Mouse (Mus musculus): ENCODE measurements at regions not wholly inside any gene's neighbourhood (a gene's known extent, or its start where the extent isn't known, plus 50 kb on each side); places are given as distances from the start of the nearest gene placed in this dataset.

DNA sequence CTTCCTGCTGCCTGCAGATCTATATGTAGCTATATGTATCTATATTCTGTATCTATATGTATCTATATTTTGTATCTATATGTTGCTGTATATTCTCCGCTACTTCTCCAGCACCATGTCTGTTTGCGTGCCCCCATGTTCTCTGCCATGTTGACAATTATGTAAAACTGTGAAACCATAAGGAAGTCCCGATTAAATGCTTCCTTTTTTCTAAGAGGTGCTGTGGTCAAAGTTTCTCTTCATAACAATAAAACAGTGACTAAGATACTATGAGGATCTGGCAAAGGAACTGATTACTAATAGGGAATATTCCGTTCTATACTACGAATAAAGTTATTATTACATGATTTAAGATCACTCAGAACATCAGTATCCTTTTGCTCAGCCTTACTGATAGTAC lies 274.5 kb downstream of the Spry2 start:
- DNase-seq (ENCODE audit: low spot score) (no peak), ATAC-seq (ENCODE audit: low FRiP score) (no peak)
- H3K4me1 ChIP-seq (replicated peaks; ENCODE audit: control insufficient read depth, insufficient read depth, low read length) = no peaks in the 10 kb centered on the region
- H3K36me3 ChIP-seq (ENCODE audit: control insufficient read depth, insufficient read depth, low read length) = no peaks in the 10 kb centered on the region
- H3K27ac ChIP-seq (ENCODE audit: low read depth, low read length) = no peak overlapping the region
- no peaks in the 10 kb centered on the region for H3K9me3 ChIP-seq (ENCODE audit: control insufficient read depth, low read length)
- H3K9ac ChIP-seq (ENCODE audit: low read depth, low read length) = no peak overlapping the region
- H3K4me2 ChIP-seq (replicated peaks; ENCODE audit: low read depth, low read length) = no peak overlapping the region
- WGBS = 93% methylated on average over 5 of the region's 5 CpGs
- no peaks in the 10 kb centered on the region for H3K27me3 ChIP-seq (ENCODE audit: control insufficient read depth, insufficient read depth, low read length)
- no peak overlapping the region for H3K4me3 ChIP-seq (ENCODE audit: low read depth, low read length)

DNA sequence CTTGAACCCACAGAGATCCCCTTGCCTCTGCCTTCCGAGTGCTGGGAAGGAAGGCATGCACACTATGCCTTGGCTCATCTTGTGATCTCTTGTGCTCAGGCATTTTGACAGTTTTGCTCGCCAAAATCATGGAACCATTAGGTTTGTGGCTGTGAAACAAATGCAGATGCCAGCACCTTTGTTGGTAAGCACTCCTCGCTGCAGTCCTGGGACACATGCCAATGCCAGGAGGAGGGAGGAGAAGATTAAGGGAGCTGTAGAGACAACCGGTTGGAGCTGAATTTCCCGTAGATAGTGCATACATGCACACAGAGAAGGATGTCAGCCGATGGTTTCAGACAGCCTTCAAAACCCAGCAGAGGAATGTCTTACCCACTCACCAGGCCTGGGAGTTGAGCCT lies 275.5 kb downstream of the Spry2 start:
- WGBS = 88% methylated on average over 6 of the region's 6 CpGs
- no peaks in the 10 kb centered on the region for H3K36me3 ChIP-seq (ENCODE audit: control insufficient read depth, insufficient read depth, low read length)
- H3K4me1 ChIP-seq (replicated peaks; ENCODE audit: control insufficient read depth, insufficient read depth, low read length) = no peaks in the 10 kb centered on the region

DNA sequence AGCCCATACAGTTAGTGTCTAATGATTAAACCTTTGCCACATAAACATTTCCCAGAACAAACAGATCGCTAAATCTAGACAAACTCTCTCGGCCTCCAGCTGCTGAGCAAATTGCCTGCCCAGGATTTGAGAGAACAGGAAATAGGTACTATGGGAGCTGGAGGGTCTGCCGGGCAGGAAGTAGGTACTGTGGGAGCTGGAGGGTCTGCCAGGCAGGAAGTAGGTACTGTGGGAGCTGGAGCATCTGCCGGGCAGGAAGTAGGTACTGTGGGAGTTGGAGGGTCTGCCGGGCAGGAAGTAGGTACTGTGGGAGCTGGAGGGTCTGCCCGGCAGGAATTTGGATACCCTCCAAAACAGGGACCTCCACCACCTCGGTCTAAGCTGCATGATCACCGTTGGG lies 277.2 kb downstream of the Spry2 start:
- no peak for DNase-seq (ENCODE audit: low spot score)
- 90% methylated on average over 8 of the region's 8 CpGs for WGBS
- ATAC-seq (ENCODE audit: low FRiP score) = no peak

More for the DNA sequence above, 275.5 kb downstream of the Spry2 start:
- DNase-seq (ENCODE audit: low spot score) (no peak), ATAC-seq (ENCODE audit: low FRiP score) (no peak)
- no peaks in the 10 kb centered on the region for H3K27me3 ChIP-seq (ENCODE audit: control insufficient read depth, insufficient read depth, low read length)
- no peaks in the 10 kb centered on the region for H3K9me3 ChIP-seq (ENCODE audit: control insufficient read depth, low read length)
- no peak overlapping the region for H3K4me2 ChIP-seq (replicated peaks; ENCODE audit: low read depth, low read length)
- no peak overlapping the region for H3K4me3 ChIP-seq (ENCODE audit: low read depth, low read length)
- H3K9ac ChIP-seq (ENCODE audit: low read depth, low read length) = no peak overlapping the region
- H3K27ac ChIP-seq (ENCODE audit: low read depth, low read length) = no peak overlapping the region

DNA sequence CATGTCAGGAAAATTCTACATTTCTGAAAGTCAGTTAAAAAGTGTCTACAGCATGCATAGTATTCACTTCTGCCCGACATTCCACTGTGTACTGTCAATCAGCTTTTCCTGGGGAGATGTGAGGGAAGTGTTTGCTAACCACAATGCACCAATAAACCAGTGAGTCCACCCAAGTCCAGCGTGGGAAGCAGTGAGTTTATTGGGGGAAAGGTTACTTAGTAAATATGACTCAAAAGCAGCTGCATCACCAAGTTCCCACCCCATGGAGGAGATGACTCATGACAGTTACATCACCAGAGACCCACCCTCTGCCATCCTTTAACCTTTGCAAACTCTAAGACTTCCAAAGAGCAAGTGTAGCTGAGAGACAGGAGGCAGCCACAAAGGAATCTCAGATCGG lies 280.9 kb downstream of the Spry2 start:
- H3K4me3 ChIP-seq (ENCODE audit: low read depth, low read length) = no peak overlapping the region
- no peak overlapping the region for H3K27ac ChIP-seq (ENCODE audit: low read depth, low read length)
- ATAC-seq (ENCODE audit: low FRiP score) (no peak), DNase-seq (ENCODE audit: low spot score) (no peak)
- H3K27me3 ChIP-seq (ENCODE audit: control insufficient read depth, insufficient read depth, low read length) = no peaks in the 10 kb centered on the region
- no peaks in the 10 kb centered on the region for H3K9me3 ChIP-seq (ENCODE audit: control insufficient read depth, low read length)
- WGBS = 84% methylated on average over 3 of the region's 3 CpGs
- H3K9ac ChIP-seq (ENCODE audit: low read depth, low read length) = no peak overlapping the region
- no peak overlapping the region for H3K4me2 ChIP-seq (replicated peaks; ENCODE audit: low read depth, low read length)
- H3K36me3 ChIP-seq (ENCODE audit: control insufficient read depth, insufficient read depth, low read length) = no peaks in the 10 kb centered on the region
- H3K4me1 ChIP-seq (replicated peaks; ENCODE audit: control insufficient read depth, insufficient read depth, low read length) = no peaks in the 10 kb centered on the region

More for the DNA sequence above, 277.2 kb downstream of the Spry2 start:
- H3K4me3 ChIP-seq (ENCODE audit: low read depth, low read length) = no peak overlapping the region
- no peaks in the 10 kb centered on the region for H3K4me1 ChIP-seq (replicated peaks; ENCODE audit: control insufficient read depth, insufficient read depth, low read length)
- H3K4me2 ChIP-seq (replicated peaks; ENCODE audit: low read depth, low read length) = no peak overlapping the region
- H3K36me3 ChIP-seq (ENCODE audit: control insufficient read depth, insufficient read depth, low read length) = no peaks in the 10 kb centered on the region
- no peaks in the 10 kb centered on the region for H3K9me3 ChIP-seq (ENCODE audit: control insufficient read depth, low read length)
- H3K9ac ChIP-seq (ENCODE audit: low read depth, low read length) = no peak overlapping the region
- H3K27me3 ChIP-seq (ENCODE audit: control insufficient read depth, insufficient read depth, low read length) = no peaks in the 10 kb centered on the region
- no peak overlapping the region for H3K27ac ChIP-seq (ENCODE audit: low read depth, low read length)

DNA sequence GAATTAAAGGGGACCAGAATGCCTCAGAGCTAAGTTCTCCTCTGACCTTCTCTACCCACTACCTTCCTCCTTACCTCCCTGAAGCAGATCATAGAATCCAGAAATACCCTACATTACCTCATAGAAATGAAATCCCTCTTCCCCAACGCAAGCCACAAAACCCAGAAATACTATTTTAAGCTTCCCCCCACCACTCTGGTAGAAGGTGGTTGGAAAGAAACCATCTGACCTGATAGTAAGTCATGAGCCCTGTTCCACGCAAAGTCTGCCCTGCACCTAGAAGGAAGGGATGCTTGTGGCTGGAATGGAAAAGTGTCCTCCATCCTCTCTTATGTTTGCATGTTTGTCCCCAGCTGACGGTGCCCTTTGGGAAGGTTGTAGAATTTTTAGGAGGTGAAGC lies 283.8 kb downstream of the Spry2 start:
- no peak for DNase-seq (ENCODE audit: low spot score)
- no peak overlapping the region for H3K9ac ChIP-seq (ENCODE audit: low read depth, low read length)
- H3K36me3 ChIP-seq (ENCODE audit: control insufficient read depth, insufficient read depth, low read length) = no peaks in the 10 kb centered on the region
- H3K4me2 ChIP-seq (replicated peaks; ENCODE audit: low read depth, low read length) = no peak overlapping the region
- no peaks in the 10 kb centered on the region for H3K27me3 ChIP-seq (ENCODE audit: control insufficient read depth, insufficient read depth, low read length)
- H3K9me3 ChIP-seq (ENCODE audit: control insufficient read depth, low read length) = no peaks in the 10 kb centered on the region
- WGBS = 94% methylated on average over 3 of the region's 3 CpGs
- H3K4me3 ChIP-seq (ENCODE audit: low read depth, low read length) = no peak overlapping the region
- no peak overlapping the region for H3K27ac ChIP-seq (ENCODE audit: low read depth, low read length)
- no peak for ATAC-seq (ENCODE audit: low FRiP score)
- no peaks in the 10 kb centered on the region for H3K4me1 ChIP-seq (replicated peaks; ENCODE audit: control insufficient read depth, insufficient read depth, low read length)

DNA sequence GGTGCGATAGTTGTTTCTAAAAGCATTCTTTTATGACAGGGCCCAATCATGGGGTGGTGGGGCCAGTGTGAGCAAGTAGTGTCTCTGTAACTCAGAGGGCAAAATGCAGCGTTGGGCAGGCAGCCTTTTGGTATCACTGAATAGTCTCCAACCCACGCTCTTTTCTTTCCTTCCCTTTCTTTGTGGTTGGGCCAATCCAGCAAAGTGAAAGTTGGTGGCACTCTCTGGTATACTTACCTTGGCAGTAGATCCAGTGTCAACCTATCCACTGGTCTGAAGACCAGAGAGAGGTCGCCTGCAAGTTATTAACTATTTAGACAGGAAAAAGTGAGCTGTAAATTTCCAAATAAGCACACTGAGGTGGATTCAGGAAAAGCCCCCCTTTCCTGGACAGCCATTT lies 287.8 kb downstream of the Spry2 start:
- WGBS = 86% methylated on average over 4 of the region's 4 CpGs
- H3K9me3 ChIP-seq (ENCODE audit: control insufficient read depth, low read length) = no peaks in the 10 kb centered on the region
- no peak overlapping the region for H3K9ac ChIP-seq (ENCODE audit: low read depth, low read length)
- H3K4me3 ChIP-seq (ENCODE audit: low read depth, low read length) = no peak overlapping the region
- H3K27ac ChIP-seq (ENCODE audit: low read depth, low read length) = no peak overlapping the region
- no peak overlapping the region for H3K4me2 ChIP-seq (replicated peaks; ENCODE audit: low read depth, low read length)
- no peaks in the 10 kb centered on the region for H3K27me3 ChIP-seq (ENCODE audit: control insufficient read depth, insufficient read depth, low read length)
- no peaks in the 10 kb centered on the region for H3K36me3 ChIP-seq (ENCODE audit: control insufficient read depth, insufficient read depth, low read length)
- no peaks in the 10 kb centered on the region for H3K4me1 ChIP-seq (replicated peaks; ENCODE audit: control insufficient read depth, insufficient read depth, low read length)
- DNase-seq (ENCODE audit: low spot score) (no peak), ATAC-seq (ENCODE audit: low FRiP score) (no peak)

DNA sequence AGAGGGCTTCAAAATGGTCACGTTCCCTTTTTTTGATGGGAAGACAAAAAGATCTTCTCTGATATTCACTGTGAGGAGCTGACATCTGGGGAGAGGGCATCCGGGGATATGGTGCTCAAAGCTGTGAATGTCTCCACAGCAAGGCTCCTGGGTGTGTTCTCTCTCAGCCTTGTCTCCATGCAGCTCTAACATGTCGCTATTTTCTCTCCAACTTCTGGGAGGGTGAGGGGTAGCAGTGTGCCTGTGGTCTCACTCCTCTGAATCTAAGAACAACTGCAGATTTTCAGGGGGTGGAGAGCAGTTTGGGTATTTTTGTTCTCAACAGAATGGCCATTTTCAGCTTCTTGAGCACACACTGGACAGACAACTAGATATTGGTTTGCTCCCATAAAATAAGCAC lies 290.1 kb downstream of the Spry2 start:
- Histone ChIP-seq H3K4me2 (replicated peaks; ENCODE audit: low read depth, low read length) (no peak overlapping the region), H3K27me3 (ENCODE audit: control insufficient read depth, insufficient read depth, low read length) (no peaks in the 10 kb centered on the region), H3K36me3 (ENCODE audit: control insufficient read depth, insufficient read depth, low read length) (no peaks in the 10 kb centered on the region), H3K4me3 (ENCODE audit: low read depth, low read length) (no peak overlapping the region), H3K9me3 (ENCODE audit: control insufficient read depth, low read length) (no peaks in the 10 kb centered on the region), H3K9ac (ENCODE audit: low read depth, low read length) (no peak overlapping the region), H3K27ac (ENCODE audit: low read depth, low read length) (no peak overlapping the region), H3K4me1 (replicated peaks; ENCODE audit: control insufficient read depth, insufficient read depth, low read length) (no peaks in the 10 kb centered on the region)
- WGBS = 71% methylated on average over 3 of the region's 3 CpGs
- DNase-seq (ENCODE audit: low spot score) (no peak), ATAC-seq (ENCODE audit: low FRiP score) (no peak)

DNA sequence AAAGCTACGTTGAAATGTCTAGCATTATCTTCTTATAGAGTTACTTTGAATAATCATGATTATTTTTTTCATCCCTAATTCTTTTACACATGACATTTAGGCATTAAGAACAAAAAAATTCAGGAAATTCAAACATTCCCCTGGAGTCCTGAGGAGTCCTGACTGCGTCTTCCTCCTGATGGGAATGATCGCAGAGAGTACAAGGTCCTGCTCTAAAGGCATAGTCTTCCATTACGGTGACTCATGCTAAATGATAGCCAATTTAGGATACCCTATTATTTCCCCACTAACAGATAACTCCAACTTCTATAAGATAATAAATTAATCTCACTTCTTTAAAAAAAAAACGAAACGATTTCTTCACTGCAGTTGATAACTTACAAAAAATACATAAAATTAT lies 292.2 kb downstream of the Spry2 start:
- H3K4me1 ChIP-seq (replicated peaks; ENCODE audit: control insufficient read depth, insufficient read depth, low read length) = no peaks in the 10 kb centered on the region
- H3K9me3 ChIP-seq (ENCODE audit: control insufficient read depth, low read length) = no peaks in the 10 kb centered on the region
- DNase-seq (ENCODE audit: low spot score) (no peak), ATAC-seq (ENCODE audit: low FRiP score) (no peak)
- no peak overlapping the region for H3K27ac ChIP-seq (ENCODE audit: low read depth, low read length)
- 95% methylated on average over 6 of the region's 6 CpGs for WGBS
- H3K4me3 ChIP-seq (ENCODE audit: low read depth, low read length) = no peak overlapping the region
- H3K4me2 ChIP-seq (replicated peaks; ENCODE audit: low read depth, low read length) = no peak overlapping the region
- H3K27me3 ChIP-seq (ENCODE audit: control insufficient read depth, insufficient read depth, low read length) = no peaks in the 10 kb centered on the region
- H3K36me3 ChIP-seq (ENCODE audit: control insufficient read depth, insufficient read depth, low read length) = no peaks in the 10 kb centered on the region
- no peak overlapping the region for H3K9ac ChIP-seq (ENCODE audit: low read depth, low read length)

DNA sequence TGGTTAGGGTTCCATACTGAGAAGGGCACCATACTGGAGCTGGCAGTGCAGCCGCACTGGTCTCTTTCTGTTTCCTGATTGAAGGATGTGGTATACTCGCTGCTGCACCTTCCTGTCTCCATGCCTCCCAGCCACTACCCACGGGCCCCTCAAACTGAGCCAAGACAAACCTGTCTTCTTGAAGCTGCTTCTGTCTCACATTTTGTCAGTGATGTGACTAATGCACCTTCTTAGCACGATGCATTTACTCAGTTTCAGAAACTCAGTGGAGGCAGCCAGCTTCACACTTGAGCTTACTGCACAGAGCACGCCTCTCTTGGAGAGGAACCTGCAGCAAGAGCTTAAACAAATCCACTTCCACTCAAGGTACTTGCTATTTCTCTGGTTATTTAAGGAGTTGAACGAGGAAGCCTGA lies 293.6 kb downstream of the Spry2 start:
- Histone ChIP-seq H3K27me3 (ENCODE audit: control insufficient read depth, insufficient read depth, low read length) (no peaks in the 10 kb centered on the region), H3K36me3 (ENCODE audit: control insufficient read depth, insufficient read depth, low read length) (no peaks in the 10 kb centered on the region), H3K4me3 (ENCODE audit: low read depth, low read length) (no peak overlapping the region), H3K4me1 (replicated peaks; ENCODE audit: control insufficient read depth, insufficient read depth, low read length) (no peaks in the 10 kb centered on the region), H3K27ac (ENCODE audit: low read depth, low read length) (no peak overlapping the region), H3K4me2 (replicated peaks; ENCODE audit: low read depth, low read length) (no peak overlapping the region), H3K9me3 (ENCODE audit: control insufficient read depth, low read length) (no peaks in the 10 kb centered on the region), H3K9ac (ENCODE audit: low read depth, low read length) (no peak overlapping the region)
- no peak for ATAC-seq (ENCODE audit: low FRiP score)
- 85% methylated on average over 6 of the region's 6 CpGs for WGBS
- DNase-seq (ENCODE audit: low spot score) = no peak

Data from hindbrain, embryonic 11.5 days (tissue).